Mouse (Mus musculus): ENCODE results near the gene Kank1. TPM values are rescaled to one million over a fixed set of nuclear protein-coding genes. Genes with fewer than 3 reads are reported as not detected.

Gene Kank1
- total RNA-seq, 4 experiments from 2014 or later: 13.2 to 15.3 (median 13.7) TPM

GRCm38 (mm10) chr19:25404163-25404562, 167.4 kb downstream of the Kank1 start:
- no peak for DNase-seq (ENCODE audit: low spot score in 2 of 2)

- DNase-seq (ENCODE audit: low spot score in 2 of 2): no peak
Measured at GRCm38 (mm10) chr19:25405987-25406386, 169.2 kb downstream of the Kank1 start.

GRCm38 (mm10) chr19:25406481-25407184, 169.9 kb downstream of the Kank1 start:
- DNase-seq (ENCODE audit: low spot score in 2 of 2): peak in 1 of 2 experiments; percentile 48

- no peak for DNase-seq (ENCODE audit: low spot score in 2 of 2)
Measured at GRCm38 (mm10) chr19:25407185-25407886, 170.6 kb downstream of the Kank1 start.

GRCm38 (mm10) chr19:25407887-25408236, 171.1 kb downstream of the Kank1 start:
- no peak for DNase-seq (ENCODE audit: low spot score in 2 of 2)

- DNase-seq (ENCODE audit: low spot score in 2 of 2): no peak
Measured at GRCm38 (mm10) chr19:25409239-25409638, 172.5 kb downstream of the Kank1 start.

GRCm38 (mm10) chr19:25411353-25411752, 174.6 kb downstream of the Kank1 start:
- DNase-seq (ENCODE audit: low spot score in 2 of 2): peak in 1 of 2 experiments; percentile 18

GRCm38 (mm10) chr19:25415448-25415847, 178.7 kb downstream of the Kank1 start:
- DNase-seq (ENCODE audit: low spot score in 2 of 2): no peak

- DNase-seq (ENCODE audit: low spot score in 2 of 2): no peak
Measured at GRCm38 (mm10) chr19:25417671-25418070, 180.9 kb downstream of the Kank1 start.

GRCm38 (mm10) chr19:25419983-25420382, 183.2 kb downstream of the Kank1 start:
- DNase-seq (ENCODE audit: low spot score in 2 of 2): no peak

- DNase-seq (ENCODE audit: low spot score in 2 of 2): no peak
Measured at GRCm38 (mm10) chr19:25422096-25422495, 185.3 kb downstream of the Kank1 start.

GRCm38 (mm10) chr19:25423371-25423770, 186.6 kb downstream of the Kank1 start:
- DNase-seq (ENCODE audit: low spot score in 2 of 2): no peak

- no peak for DNase-seq (ENCODE audit: low spot score in 2 of 2)
Measured at GRCm38 (mm10) chr19:25426431-25426830, 189.7 kb downstream of the Kank1 start.

GRCm38 (mm10) chr19:25427886-25428285, 191.1 kb downstream of the Kank1 start:
- DNase-seq (ENCODE audit: low spot score in 2 of 2): no peak

- DNase-seq (ENCODE audit: low spot score in 2 of 2): no peak
Measured at GRCm38 (mm10) chr19:25428338-25428962, 191.7 kb downstream of the Kank1 start.

GRCm38 (mm10) chr19:25431431-25431830, 194.7 kb downstream of the Kank1 start:
- DNase-seq (ENCODE audit: low spot score in 2 of 2): no peak

- DNase-seq (ENCODE audit: low spot score in 2 of 2): no peak
Measured at GRCm38 (mm10) chr19:25431909-25432308, 195.1 kb downstream of the Kank1 start.

- no peak for DNase-seq (ENCODE audit: low spot score in 2 of 2)
Measured at GRCm38 (mm10) chr19:25433169-25433690, 196.5 kb downstream of the Kank1 start.

GRCm38 (mm10) chr19:25434345-25434744, 197.6 kb downstream of the Kank1 start:
- DNase-seq (ENCODE audit: low spot score in 2 of 2): no peak

- DNase-seq (ENCODE audit: low spot score in 2 of 2): no peak
Measured at GRCm38 (mm10) chr19:25434795-25435194, 198.0 kb downstream of the Kank1 start.

GRCm38 (mm10) chr19:25435412-25435811, 198.6 kb downstream of the Kank1 start:
- no peak for DNase-seq (ENCODE audit: low spot score in 2 of 2)

GRCm38 (mm10) chr19:25436175-25436574, 199.4 kb downstream of the Kank1 start:
- DNase-seq (ENCODE audit: low spot score in 2 of 2): no peak
